Mouse (Mus musculus): ENCODE results near the gene Hipk2.
A peak's percentile ranks its signal among the peaks of the same experiment; 100 is the strongest.

Gene Hipk2

DNA sequence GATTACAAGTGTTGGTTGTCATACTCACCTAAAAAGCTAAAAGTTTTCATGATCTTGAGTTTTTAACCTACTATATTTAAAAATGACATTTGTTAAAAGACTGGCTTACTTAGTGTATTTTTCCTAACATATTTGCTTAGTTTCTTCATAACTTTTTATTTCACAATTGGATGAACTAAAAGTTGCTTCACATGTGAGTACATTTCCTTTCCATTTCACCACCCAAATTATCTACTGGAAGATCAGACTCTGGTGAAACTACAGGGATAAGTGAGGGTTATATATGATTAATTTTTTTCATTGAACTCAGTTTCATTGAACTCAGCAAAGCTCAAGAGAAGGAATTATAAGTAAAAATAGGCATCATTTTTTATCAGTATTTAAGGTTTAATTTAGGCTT, 50.1 kb downstream of the Hipk2 start:
- no peak for DNase-seq

GRCm38 (mm10) chr6:38823827-38824226, 52.1 kb downstream of the Hipk2 start:
- DNase-seq, result no peak

GRCm38 (mm10) chr6:38823164-38823563, 52.8 kb downstream of the Hipk2 start:
- DNase-seq, result no peak

DNA sequence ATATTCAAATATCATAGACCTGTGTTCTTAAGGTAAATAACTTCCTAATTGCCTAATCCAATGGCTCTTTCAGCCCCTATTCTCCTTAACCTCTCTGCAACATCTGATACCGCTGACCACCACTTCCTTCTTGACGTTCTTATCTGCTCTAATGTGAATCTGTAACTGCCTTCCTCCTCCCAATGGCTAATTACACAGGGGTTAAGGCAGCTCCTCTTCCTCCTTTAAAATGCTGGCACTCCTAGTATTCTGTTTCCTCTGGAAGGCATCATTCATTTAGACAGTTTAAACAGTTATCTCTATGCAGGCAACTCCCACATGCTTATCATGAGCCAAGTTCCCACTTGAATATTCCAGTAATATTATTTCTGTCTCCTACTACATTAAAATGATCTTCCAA, 54.3 kb downstream of the Hipk2 start:
- no peak for DNase-seq

DNA sequence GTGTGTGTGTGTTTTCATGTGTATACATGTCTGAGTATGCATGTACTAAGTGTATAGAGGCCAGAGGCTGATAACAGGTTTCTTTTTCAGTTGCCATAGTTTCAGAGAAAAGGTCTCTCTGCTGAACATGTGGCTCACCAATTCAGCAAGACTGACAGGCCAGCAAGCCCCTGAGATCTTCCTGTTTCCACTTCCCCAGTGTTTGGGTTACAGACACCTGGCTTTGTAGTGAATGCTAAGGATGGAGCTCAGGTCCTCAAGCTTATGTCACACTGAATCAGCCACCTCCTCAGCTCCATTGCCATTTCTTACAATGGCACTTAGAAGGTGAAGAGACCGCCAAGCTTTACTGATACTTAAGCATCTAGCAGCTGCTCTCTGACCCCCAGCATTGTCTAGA, 55.1 kb downstream of the Hipk2 start:
- no peak for DNase-seq

GRCm38 (mm10) chr6:38816216-38816615, 59.7 kb downstream of the Hipk2 start:
- DNase-seq, result no peak

DNA sequence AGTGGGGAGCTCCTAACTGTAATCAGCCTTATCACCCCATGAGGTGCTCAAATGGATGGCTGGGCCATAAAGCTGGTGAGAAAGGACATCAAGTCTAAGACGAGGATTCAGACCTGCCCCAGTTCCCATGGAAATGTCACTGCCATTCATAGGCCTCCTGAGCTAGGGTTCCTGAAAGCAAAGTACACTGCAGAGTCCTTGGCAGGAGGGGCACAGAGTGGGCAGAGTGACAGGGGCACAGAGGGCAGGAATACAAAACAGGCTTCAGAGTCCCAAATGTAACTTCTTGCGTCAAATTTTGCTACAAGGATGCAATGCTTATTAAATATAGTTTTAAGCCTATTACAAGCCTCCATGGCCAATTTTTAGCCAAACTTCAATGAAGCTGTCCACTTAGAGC, 60.4 kb downstream of the Hipk2 start:
- DNase-seq, result no peak

DNA sequence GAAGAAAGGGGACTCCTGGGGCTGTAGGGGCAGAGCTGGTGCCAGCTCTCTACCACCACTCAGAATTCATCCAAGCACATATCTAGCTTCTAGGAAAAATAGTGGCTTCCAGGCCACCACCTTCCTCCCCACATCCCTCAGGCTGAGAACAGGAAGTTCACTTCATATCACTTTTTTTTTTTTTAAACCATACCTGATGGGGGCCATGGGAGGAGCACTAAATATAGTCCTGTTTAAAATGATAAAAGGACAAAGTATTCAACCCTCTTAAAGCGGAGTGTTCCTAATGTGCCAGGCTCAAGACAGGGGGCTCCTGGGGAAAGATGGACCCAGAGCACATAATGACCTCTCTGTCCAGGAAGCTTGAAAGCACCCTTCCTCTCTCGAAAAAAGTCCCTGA, 61.3 kb downstream of the Hipk2 start:
- no peak for DNase-seq

- DNase-seq, result no peak
Measured at GRCm38 (mm10) chr6:38811459-38812145, 64.4 kb downstream of the Hipk2 start.

DNA sequence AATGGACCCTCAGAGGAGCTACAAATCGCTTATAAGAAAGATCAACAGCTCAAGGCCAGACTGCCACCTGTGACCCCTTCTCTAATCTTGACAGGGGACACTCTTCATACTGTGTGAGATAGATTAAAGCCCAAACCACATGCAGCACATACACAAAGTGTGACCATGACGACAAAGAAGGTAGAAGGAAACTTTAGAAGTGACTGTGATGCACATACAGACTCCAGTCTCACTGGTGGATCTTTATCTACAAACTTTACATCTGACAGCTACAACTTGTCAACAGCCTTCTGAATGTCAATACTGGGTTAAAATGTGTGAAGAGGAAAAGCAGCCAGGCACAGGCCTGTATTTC, 65.9 kb downstream of the Hipk2 start:
- DNase-seq, result no peak

DNA sequence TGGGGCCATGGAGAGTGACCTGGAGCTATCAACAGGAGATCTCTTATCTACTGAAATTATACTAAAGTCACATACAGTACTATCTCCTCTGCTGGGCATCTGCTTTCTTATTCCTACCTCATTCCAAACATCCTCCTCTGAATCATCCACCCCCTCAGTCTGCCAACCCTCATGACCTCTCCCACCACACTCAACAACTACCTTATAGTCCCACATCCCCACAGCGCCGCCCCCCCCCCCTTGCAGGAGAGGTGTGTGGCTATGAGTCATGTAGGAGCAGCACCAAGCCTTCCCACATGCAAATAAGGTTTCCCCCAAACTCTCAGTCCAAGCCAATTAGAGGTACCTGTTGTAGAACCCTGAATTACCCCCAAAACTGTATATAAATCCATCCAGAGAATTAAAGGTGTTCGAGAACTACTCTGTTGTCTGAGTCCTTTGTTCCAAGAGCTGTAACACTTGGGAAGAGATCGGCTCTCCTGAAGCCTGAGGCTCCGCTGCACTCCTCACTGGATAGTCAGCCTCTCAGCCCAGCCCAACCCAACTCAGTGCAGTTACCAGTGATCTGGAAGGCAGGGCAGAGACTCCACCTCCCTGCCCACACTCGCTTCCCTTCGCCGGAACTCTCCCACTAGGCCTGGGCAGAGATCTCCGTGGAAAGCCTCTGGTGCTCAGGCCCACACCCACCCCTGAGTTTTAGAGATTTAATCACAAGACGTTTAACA, 66.4 kb downstream of the Hipk2 start:
- peak in 1 of 2 experiments; percentile 10 for DNase-seq

DNA sequence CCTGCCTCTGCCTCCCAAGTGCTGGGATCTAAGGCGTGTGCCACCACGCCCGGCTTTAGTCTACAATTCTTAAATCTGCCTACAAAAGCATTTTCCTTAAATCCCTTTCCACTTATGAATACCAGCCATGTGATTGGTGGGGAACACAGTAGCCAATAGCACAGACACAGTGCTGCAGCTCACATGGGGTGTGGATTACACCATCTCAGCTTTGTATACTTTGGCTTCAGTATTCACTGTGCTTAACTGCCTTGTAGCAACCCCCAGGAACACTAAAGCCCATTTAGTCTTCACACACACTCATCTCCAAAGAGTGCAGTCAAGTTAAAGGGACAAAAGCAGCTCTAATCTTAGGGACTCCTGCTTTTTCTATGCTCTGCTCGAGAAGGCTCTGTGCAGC, 67.6 kb downstream of the Hipk2 start:
- DNase-seq, result no peak

- DNase-seq, result no peak
Measured at GRCm38 (mm10) chr6:38806963-38807445, 69.0 kb downstream of the Hipk2 start.

DNA sequence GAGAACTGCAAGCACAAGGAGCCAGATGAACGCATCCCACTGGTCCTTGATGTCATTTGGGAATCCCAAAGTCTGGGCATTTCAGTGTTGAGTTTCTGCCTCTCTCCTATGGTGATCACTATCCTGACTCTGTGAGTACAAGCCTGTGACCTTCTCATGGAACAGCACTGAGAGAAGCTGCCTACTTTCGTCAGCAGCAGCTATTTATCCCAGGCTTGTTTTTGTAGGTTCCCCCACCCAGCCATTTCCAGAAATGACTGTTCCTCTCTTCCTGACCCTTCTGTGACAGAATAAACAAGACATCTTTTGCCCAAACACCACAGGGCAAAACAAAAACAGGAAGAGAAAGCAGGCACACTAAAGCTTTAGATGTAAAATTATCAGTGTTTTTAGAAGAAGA, 70.4 kb downstream of the Hipk2 start:
- DNase-seq, result no peak

GRCm38 (mm10) chr6:38801252-38801651, 74.7 kb downstream of the Hipk2 start:
- DNase-seq, result no peak

DNA sequence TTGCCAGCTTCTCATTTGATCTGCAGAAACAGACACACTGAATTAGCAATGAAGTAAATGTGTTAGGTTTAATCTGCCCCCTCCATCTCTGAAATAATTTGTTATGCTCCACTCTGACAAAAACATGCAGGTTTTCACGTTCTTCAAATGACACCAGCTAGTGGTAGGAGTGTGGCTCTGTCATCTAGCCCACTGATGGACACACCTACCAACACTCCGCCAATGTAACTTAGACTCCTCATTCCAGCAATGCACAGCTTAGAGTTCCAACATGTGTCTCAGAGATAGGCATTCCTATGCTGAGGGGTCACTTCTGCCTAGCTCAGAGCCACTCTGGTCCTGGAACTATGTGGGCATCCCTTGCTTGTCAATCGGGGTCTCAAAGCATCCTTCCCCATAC, 78.4 kb downstream of the Hipk2 start:
- DNase-seq, result no peak

- no peak for DNase-seq
Measured at GRCm38 (mm10) chr6:38796993-38797392, 79.0 kb downstream of the Hipk2 start.

- no peak for DNase-seq
Measured at GRCm38 (mm10) chr6:38796388-38796787, 79.6 kb downstream of the Hipk2 start.

DNA sequence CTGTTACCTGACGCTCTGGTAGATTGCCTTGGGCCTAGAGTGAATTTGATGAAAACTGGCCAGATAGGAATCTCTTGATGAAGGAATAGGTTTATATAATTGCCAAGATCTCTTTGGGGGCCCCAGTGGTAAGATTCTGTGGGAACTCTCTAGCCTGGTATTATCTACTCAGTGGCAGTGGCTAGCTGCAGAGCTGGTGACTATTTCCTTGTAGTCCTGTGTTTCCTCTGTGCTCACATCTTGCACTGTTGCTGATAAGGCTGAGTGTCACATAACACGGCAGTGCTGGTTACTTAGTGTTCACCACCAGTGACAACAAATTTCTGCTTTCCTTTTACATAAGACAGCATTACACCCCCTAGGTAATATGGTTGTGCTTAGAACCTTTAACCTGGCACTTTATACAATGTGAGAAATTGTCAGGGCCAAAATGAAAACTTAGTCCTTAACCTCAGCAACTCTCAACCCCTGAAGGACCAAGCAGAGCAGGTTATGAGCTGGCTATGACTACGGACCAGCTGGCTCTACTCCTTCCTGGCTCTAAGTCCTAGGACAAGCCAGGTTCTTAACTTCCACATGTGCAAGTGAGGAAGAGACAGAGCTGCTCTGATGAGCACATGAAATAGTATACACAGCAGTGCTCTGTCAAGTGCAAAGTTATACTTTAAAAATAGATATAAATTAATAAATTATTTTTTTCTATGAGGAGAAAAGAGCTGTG, 80.7 kb downstream of the Hipk2 start:
- no peak for DNase-seq

DNA sequence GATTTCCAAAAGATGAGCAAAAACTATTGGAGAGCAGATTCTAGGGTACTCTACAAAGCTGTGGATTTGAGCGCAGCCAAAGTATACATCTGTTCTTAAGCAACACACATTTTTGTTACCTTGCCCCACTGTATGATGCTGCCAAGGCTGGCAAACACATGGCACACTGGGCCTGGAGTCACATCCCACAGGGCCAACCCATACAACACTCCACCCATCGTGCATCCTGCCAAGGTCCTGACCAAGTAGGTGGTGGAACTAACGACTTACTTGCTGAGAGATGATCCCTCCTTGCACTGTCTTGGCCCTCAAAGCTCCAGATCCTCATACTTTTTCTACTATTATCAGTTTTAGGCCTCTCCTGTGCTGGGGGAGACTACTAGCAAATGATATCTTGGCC, 83.0 kb downstream of the Hipk2 start:
- no peak for DNase-seq

- DNase-seq, result no peak
Measured at GRCm38 (mm10) chr6:38789221-38789810, 86.6 kb downstream of the Hipk2 start.

GRCm38 (mm10) chr6:38787811-38788509, 88.0 kb downstream of the Hipk2 start:
- DNase-seq, result no peak

DNA sequence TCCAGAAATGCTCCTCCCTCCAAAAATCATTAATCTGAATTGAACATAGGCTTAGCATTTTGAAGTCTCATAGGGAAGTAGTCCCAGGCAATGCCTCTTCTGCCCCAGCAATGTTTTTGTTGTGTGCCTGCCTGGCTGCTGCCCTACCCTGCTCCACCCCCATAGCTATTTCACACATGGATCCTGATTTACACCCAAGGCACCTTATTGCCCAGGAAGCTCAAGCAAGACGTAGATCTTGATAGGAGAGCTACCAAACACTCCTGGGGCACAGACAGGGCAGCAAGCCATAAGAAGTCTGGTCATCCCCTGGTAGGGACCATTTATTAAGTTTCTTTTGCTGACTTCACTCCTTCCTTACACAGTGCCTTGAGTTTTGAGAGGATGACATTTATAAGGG, 88.8 kb downstream of the Hipk2 start:
- no peak for DNase-seq

Data from thymus, postnatal 36 days (tissue).